Mouse (Mus musculus) testis, adult 2 months (tissue): ENCODE data around the gene Mfsd4a. TPM values are rescaled to one million over a fixed set of nuclear protein-coding genes. Genes with fewer than 3 reads are reported as not detected.
A peak's percentile ranks its signal among the peaks of the same experiment; 100 is the strongest.

Source experiments
- H3K27ac ChIP-seq: fragments of 200-500 bp; 2 replicates; pipeline ENCODE4 v1.5.1; 2012; ENCODE audit warnings: low read depth, low read length; ENCODE audit not compliant: control insufficient read depth, insufficient read depth
- H3K27me3 ChIP-seq: fragments of 200-500 bp; 2 replicates; pipeline ENCODE4 v1.6.1; 2012; ENCODE audit warnings: mild to moderate bottlenecking, low read length, moderate library complexity; ENCODE audit not compliant: control insufficient read depth, insufficient read depth
- H3K36me3 ChIP-seq: fragments of 200-500 bp; 2 replicates; pipeline ENCODE4 v1.6.1; 2012; ENCODE audit warnings: mild to moderate bottlenecking, low read length; ENCODE audit not compliant: control insufficient read depth, insufficient read depth
- H3K4me1 ChIP-seq: fragments of 200-500 bp; 2 replicates; pipeline ENCODE4 v1.6.1; 2012; ENCODE audit warnings: low read length; ENCODE audit not compliant: control insufficient read depth, insufficient read depth
- H3K4me3 ChIP-seq: fragments of 200-500 bp; 2 replicates; pipeline ENCODE4 v1.5.1; 2012; ENCODE audit warnings: low read depth, mild to moderate bottlenecking, low read length, moderate library complexity, mixed read lengths; ENCODE audit not compliant: control insufficient read depth
- CTCF ChIP-seq: fragments of 200-500 bp; IDR thresholded peaks from 2 replicates; pipeline ENCODE4 v1.5.1; 2012; ENCODE audit warnings: low read depth, mild to moderate bottlenecking, inconsistent platforms, low read length, moderate library complexity; ENCODE audit not compliant: control insufficient read depth, insufficient read depth, insufficient replicate concordance
- POLR2A ChIP-seq: fragments of 200-500 bp; IDR thresholded peaks from 2 replicates; pipeline ENCODE4 v1.6.1; 2012; ENCODE audit warnings: low read depth, mild to moderate bottlenecking, inconsistent platforms, low read length, moderate library complexity; ENCODE audit not compliant: control insufficient read depth
- polyA plus RNA-seq: library from polyadenylated mRNA; depleted of rRNA; stranded (reverse); fragments of >200 nt; gene quantifications from 2 replicates; pipeline ENCODE4 v1.2.3, GENCODE M21; 2012

Gene Mfsd4a
- polyA plus RNA-seq, 1 experiment, result 0.31 TPM

GRCm38 (mm10) chr1:132007282-132007815 lies 60.5 kb downstream of the Mfsd4a start, which contains the start of gene Elk4:
Gene Elk4, plus strand, starts transcription at chr1:132007607.
- no peak for TF ChIP-seq CTCF
- peak; percentile 66 for TF ChIP-seq POLR2A

GRCm38 (mm10) chr1:132006721-132007120 lies 61.1 kb downstream of the Mfsd4a start:
- TF ChIP-seq CTCF, result no peak
- TF ChIP-seq POLR2A, result no peak
- H3K4me3 ChIP-seq, result no peak overlapping the region
- peaks cover 2% of the 10 kb centered on the region for H3K4me1 ChIP-seq
- no peaks in the 10 kb centered on the region for H3K27me3 ChIP-seq
- H3K36me3 ChIP-seq, result no peaks in the 10 kb centered on the region
- peak overlapping the region; percentile 23; the same call in 1 of the 2 replicates for H3K27ac ChIP-seq

More at GRCm38 (mm10) chr1:132007282-132007815, 60.5 kb downstream of the Mfsd4a start, which contains the start of gene Elk4:
- Histone ChIP-seq H3K27ac (peak within 1 kb of the TSS; percentile 89), H3K4me3 (peak within 1 kb of the TSS; percentile 90), H3K36me3 (no peaks in the 10 kb centered on the region), H3K27me3 (no peaks in the 10 kb centered on the region), H3K4me1 (peaks cover 2% of the 10 kb centered on the region)

- H3K27ac ChIP-seq, result no peak overlapping the region
- no peaks in the 10 kb centered on the region for H3K36me3 ChIP-seq
- TF ChIP-seq CTCF (no peak), POLR2A (no peak)
- no peaks in the 10 kb centered on the region for H3K27me3 ChIP-seq
- H3K4me3 ChIP-seq, result no peak overlapping the region
- peaks cover 2% of the 10 kb centered on the region for H3K4me1 ChIP-seq
Measured at GRCm38 (mm10) chr1:132006046-132006445, 61.8 kb downstream of the Mfsd4a start.

- Histone ChIP-seq H3K4me3 (no peak overlapping the region), H3K36me3 (no peaks in the 10 kb centered on the region), H3K4me1 (peaks cover 2% of the 10 kb centered on the region), H3K27me3 (no peaks in the 10 kb centered on the region), H3K27ac (no peak overlapping the region)
- no peak for TF ChIP-seq CTCF
Measured at GRCm38 (mm10) chr1:132005466-132005865, 62.4 kb downstream of the Mfsd4a start.

- Histone ChIP-seq H3K27me3 (no peaks in the 10 kb centered on the region), H3K4me1 (peaks cover 2% of the 10 kb centered on the region), H3K27ac (no peak overlapping the region), H3K36me3 (no peaks in the 10 kb centered on the region), H3K4me3 (no peak overlapping the region)
- TF ChIP-seq CTCF, result no peak
- no peak for TF ChIP-seq POLR2A
Measured at GRCm38 (mm10) chr1:132004574-132005180, 63.2 kb downstream of the Mfsd4a start.

- peaks cover 2% of the 10 kb centered on the region for H3K4me1 ChIP-seq
- H3K27me3 ChIP-seq, result no peaks in the 10 kb centered on the region
- H3K36me3 ChIP-seq, result no peaks in the 10 kb centered on the region
- no peak overlapping the region for H3K27ac ChIP-seq
- H3K4me3 ChIP-seq, result no peak overlapping the region
- TF ChIP-seq CTCF (no peak), POLR2A (no peak)
Measured at GRCm38 (mm10) chr1:132003817-132004216, 64.0 kb downstream of the Mfsd4a start.

GRCm38 (mm10) chr1:132003111-132003510 lies 64.8 kb downstream of the Mfsd4a start:
- no peaks in the 10 kb centered on the region for H3K36me3 ChIP-seq
- no peak overlapping the region for H3K4me3 ChIP-seq
- no peak overlapping the region for H3K27ac ChIP-seq
- no peaks in the 10 kb centered on the region for H3K27me3 ChIP-seq
- no peaks in the 10 kb centered on the region; the same call in 1 of the 2 replicates for H3K4me1 ChIP-seq
- TF ChIP-seq POLR2A (no peak), CTCF (no peak)
